Comparison of ENCODE assay signal across 8 mouse cellular contexts in genomic region chr3:51340552-51341267, GRCm38 (mm10). TPM values are rescaled to one million over a fixed set of nuclear protein-coding genes. Genes with fewer than 3 reads are reported as not detected.
DNase-seq lines count a peak whose midpoint lies in the region; ATAC-seq lines count a peak whose summit lies in the region.

Gene Elf2 (minus strand): TSS chr3:51340663.

- H3K4me3 ChIP-seq in intestine, embryonic 15.5 days (replicated peaks) = peak within 1 kb of the TSS; percentile 93
- peak within 1 kb of the TSS; percentile 98 for H3K4me3 ChIP-seq in midbrain, embryonic 10.5 days

- no peaks in the 10 kb centered on the region for H3K27me3 ChIP-seq in intestine, embryonic 15.5 days (replicated peaks)
- H3K27me3 ChIP-seq in midbrain, embryonic 10.5 days (ENCODE audit: low read depth, poor library complexity, severe bottlenecking) = no peaks in the 10 kb centered on the region

- intact Hi-C loops in gastrocnemius, postnatal 36 days (cut with DNase I) = no loop called here
- intact Hi-C loops in left cerebral cortex, postnatal 36 days (cut with DNase I) = loop anchor here (2.0 kb wide), 2 partner anchors 24 to 64 kb away; no protein-coding TSS in a partner anchor

- H3K4me1 ChIP-seq in intestine, embryonic 15.5 days (replicated peaks) = no peaks in the 10 kb centered on the region
- H3K4me1 ChIP-seq in midbrain, embryonic 10.5 days = peaks cover 20% of the 10 kb centered on the region

- whole genome bisulfite sequencing in intestine, embryonic 15.5 days = under 1% methylated on average over 84 of the region's 87 CpGs
- WGBS in midbrain, embryonic 10.5 days = under 1% methylated on average over 86 of the region's 87 CpGs

- peak; percentile 88 for DNase-seq in adrenal gland, adult 8-10 months
- DNase-seq in embryo, embryonic 11 days = peak; percentile 92
- DNase-seq in gastrocnemius, postnatal 36 days = peak; percentile 81 to 87
- peak; percentile 82 to 86 for DNase-seq in left cerebral cortex, postnatal 36 days (ENCODE audit: low spot score in 2 of 2)
- DNase-seq in midbrain, embryonic 10.5 days (ENCODE audit: low spot score) = peak; percentile 87
- peak; percentile 67 to 73 for DNase-seq in right cerebral cortex, postnatal 36 days (ENCODE audit: low spot score in 2 of 2)
- DNase-seq in yolk sac, embryonic 10.5 days (ENCODE audit: low spot score) = peak; percentile 94

- H3K9me3 ChIP-seq in intestine, embryonic 15.5 days = no peaks in the 10 kb centered on the region
- no peaks in the 10 kb centered on the region for H3K9me3 ChIP-seq in midbrain, embryonic 10.5 days (replicated peaks)

- peak within 1 kb of the TSS; percentile 97 for H3K27ac ChIP-seq in intestine, embryonic 15.5 days
- H3K27ac ChIP-seq in midbrain, embryonic 10.5 days (replicated peaks) = peak within 1 kb of the TSS; percentile 100

- peak within 1 kb of the TSS; percentile 86 for H3K9ac ChIP-seq in intestine, embryonic 15.5 days

- peak; percentile 88 for ATAC-seq in intestine, embryonic 15.5 days

- H3K36me3 ChIP-seq in intestine, embryonic 15.5 days = no peaks in the 10 kb centered on the region
- H3K36me3 ChIP-seq in midbrain, embryonic 10.5 days = 0 out of 2 replicates have a peak, but pooled peaks cover 2% of the 10 kb centered on the region

- peak within 1 kb of the TSS; percentile 94 for H3K4me2 ChIP-seq in intestine, embryonic 15.5 days (replicated peaks)

RNA-seq across cellular contexts. Expression of gene Elf2, which starts in this region (rescaled TPM):
- 10 to 100 TPM; 57.5 to 93.6 (median 80.2) TPM for total RNA-seq in adrenal gland, adult 8-10 months (2022)
- total RNA-seq in gastrocnemius, postnatal 36 days (2021) = 10 to 100 TPM; 48.9 to 49.7 TPM
- 62.8 and 65.4 TPM in 2 replicates for polyA plus RNA-seq in intestine, embryonic 15.5 days (2015; fragmentation: Nextera tagmentation; extraction: Ambion mirVana)
- total RNA-seq in left cerebral cortex, postnatal 36 days (2021) = 10 to 100 TPM; 40.6 to 45.1 TPM
- polyA plus RNA-seq in midbrain, embryonic 10.5 days (2016; fragmentation: Nextera tagmentation; extraction: Ambion mirVana) = 37.9 and 40.5 TPM in 2 replicates

Comparison
In these comparisons a context has a peak if more than half of its experiments do, and no peak if none do; other contexts are left out.
1. Peak in every context shown above with its lines: DNase-seq, ATAC-seq, H3K4me3 ChIP-seq and H3K27ac ChIP-seq.